Mouse (Mus musculus) heart, embryonic 14.5 days (tissue): Measurements from ENCODE around the gene Slc17a1. TPM values are rescaled to one million over a fixed set of nuclear protein-coding genes. Genes with fewer than 3 reads are reported as not detected.

Source experiments
- ATAC-seq: fragments of 200-750 bp; cut with Nextera tagmentation; 2 replicates; pipeline ENCODE4 v1.8.0; 2017; ENCODE audit warnings: low read depth, moderate TSS enrichment; ENCODE audit not compliant: insufficient number of reproducible peaks, insufficient read depth, low FRiP score
- H3K27ac ChIP-seq, 2 experiments: fragments of 200-500 bp in 1 of 2; fragments of 300-500 bp in 1 of 2; sonication (generic) in 1 of 2; replicated peaks in 1 of 2; 2 replicates each; pipeline ENCODE4 v1.5.1; 2012 to 2014; ENCODE audit warnings: low read depth in 2 of 2, low read length in 2 of 2, control low read depth in 1 of 2, mild to moderate bottlenecking in 1 of 2, mixed read lengths in 1 of 2; ENCODE audit not compliant: control insufficient read depth in 1 of 2, insufficient read depth in 1 of 2
- H3K27me3 ChIP-seq: fragments of 300-500 bp; sonication (generic); 2 replicates; pipeline ENCODE4 v1.6.1; 2014; ENCODE audit warnings: mild to moderate bottlenecking, low read length, control low read depth; ENCODE audit not compliant: control insufficient read depth, insufficient read depth
- H3K36me3 ChIP-seq: fragments of 300-500 bp; sonication (generic); 2 replicates; pipeline ENCODE4 v1.6.1; 2014; ENCODE audit warnings: mild to moderate bottlenecking, control low read depth, low read length, mixed read lengths; ENCODE audit not compliant: control insufficient read depth, insufficient read depth
- H3K4me1 ChIP-seq, 2 experiments: fragments of 200-500 bp in 1 of 2; fragments of 300-500 bp in 1 of 2; sonication (generic) in 1 of 2; 2 replicates each; pipeline ENCODE4 v1.6.1; 2012 to 2014; ENCODE audit warnings: low read length in 2 of 2, control low read depth in 1 of 2, mixed read lengths in 1 of 2; ENCODE audit not compliant: control insufficient read depth in 2 of 2, insufficient read depth in 2 of 2
- H3K4me2 ChIP-seq: fragments of 300-500 bp; sonication (generic); 2 replicates; pipeline ENCODE4 v1.6.1; 2014; ENCODE audit warnings: mild to moderate bottlenecking, low read length
- H3K4me3 ChIP-seq, 2 experiments: fragments of 200-500 bp in 1 of 2; fragments of 300-500 bp in 1 of 2; sonication (generic) in 1 of 2; 2 replicates each; pipeline ENCODE4 v1.5.1; 2012 to 2014; ENCODE audit warnings: low read length in 2 of 2, mild to moderate bottlenecking in 2 of 2, control low read depth in 1 of 2, low read depth in 1 of 2, moderate library complexity in 1 of 2; ENCODE audit not compliant: control insufficient read depth in 1 of 2, insufficient read depth in 1 of 2
- H3K9ac ChIP-seq: fragments of 300-500 bp; sonication (generic); 2 replicates; pipeline ENCODE4 v1.6.1; 2014; ENCODE audit warnings: mild to moderate bottlenecking, low read length
- H3K9me3 ChIP-seq: fragments of 300-500 bp; sonication (generic); 2 replicates; pipeline ENCODE4 v1.6.1; 2016; ENCODE audit warnings: low read length, control low read depth; ENCODE audit not compliant: control insufficient read depth
- WGBS: fragments of 180-500 bp; shearing (Covaris S2); extraction: QIAGEN DNeasy Blood & Tissue Kit; methylation state at CpG from one replicate; pipeline ENCODE4 v1.1.7; 2014; 5-methylcytosine and 5-hydroxymethylcytosine counted together
- polyA plus RNA-seq: library from polyadenylated mRNA; unstranded; fragments of >200 nt; fragmentation: Nextera tagmentation; extraction: Ambion mirVana; gene quantifications from 2 replicates; pipeline ENCODE4 v1.2.1, GENCODE M21; 2014

The Slc17a1 gene
- polyA plus RNA-seq, 1 experiment from 2014 or later, result not detected

DNA sequence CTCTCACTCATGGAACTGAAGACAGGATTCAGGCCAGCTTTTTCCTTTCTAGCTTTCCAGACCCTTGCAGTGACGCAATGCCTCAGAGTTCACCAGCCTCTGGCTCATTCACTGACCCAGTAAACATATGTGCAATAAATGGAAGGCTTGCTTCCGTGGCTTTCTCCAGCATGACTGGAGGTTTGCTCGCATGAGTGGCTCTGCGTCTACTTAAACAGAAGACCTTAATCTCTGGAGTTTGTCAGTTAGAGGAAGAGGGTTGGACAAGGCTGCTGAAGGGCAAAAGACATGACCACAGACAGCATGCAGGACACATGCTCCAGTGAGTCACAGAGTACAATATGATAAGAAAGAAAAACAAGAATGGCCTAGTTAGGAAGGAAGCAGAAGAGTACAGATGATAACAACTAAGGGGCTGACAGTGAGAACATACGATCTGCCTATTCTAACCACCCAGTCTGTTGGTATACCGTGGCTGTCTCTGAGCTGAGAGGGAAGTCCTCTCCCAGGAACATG, 46.3 kb downstream of the Slc17a1 start:
- ATAC-seq, result peak; percentile 82
- no peak overlapping the region for H3K4me3 ChIP-seq
- H3K27me3 ChIP-seq, result no peaks in the 10 kb centered on the region
- no peaks in the 10 kb centered on the region for H3K9me3 ChIP-seq
- H3K4me1 ChIP-seq, result peaks cover 13 to 29% of the 10 kb centered on the region in 2 experiments
- WGBS, result 12% methylated on average over 6 of the region's 6 CpGs
- H3K9ac ChIP-seq, result no peak overlapping the region
- H3K36me3 ChIP-seq, result no peaks in the 10 kb centered on the region
- H3K4me2 ChIP-seq, result no peak overlapping the region
- peak overlapping the region; percentile 42 to 57 for H3K27ac ChIP-seq

DNA sequence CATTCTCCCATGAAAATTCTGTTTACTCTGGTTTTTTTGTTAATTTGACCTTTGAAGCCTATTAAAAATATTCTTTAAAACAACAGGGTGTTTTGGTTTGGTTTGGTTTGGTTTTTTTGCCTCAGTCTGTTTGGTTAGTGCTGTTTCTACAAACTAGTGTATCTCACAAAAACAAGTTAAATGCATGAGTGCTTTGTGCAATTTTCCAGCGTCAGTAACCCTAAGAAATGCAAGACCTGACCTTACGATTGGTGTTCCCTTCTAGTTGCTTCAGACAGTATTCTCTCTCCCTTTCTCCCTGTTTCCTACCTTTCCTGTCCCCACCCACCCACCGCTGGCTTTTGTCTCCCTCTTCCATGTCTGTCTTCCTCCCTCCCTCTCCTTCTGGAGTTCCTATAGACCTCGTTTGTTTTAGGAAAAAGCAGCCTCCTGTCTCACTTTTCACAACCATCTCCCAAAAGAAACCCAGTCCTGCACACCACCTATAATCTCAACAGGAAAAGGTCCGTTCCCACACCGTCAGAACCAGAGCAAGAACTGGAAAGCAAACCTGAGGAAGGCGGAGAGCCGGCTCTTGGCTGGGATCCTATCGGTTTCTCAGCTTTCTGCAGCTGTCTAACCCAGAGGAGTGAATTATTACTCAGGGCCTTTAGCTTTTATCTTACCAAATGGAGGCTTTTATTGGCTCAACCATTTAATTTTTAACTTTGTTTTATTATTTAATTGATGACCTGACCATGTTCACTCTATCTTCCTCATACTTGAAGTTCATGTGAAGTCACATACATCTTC, 47.0 kb downstream of the Slc17a1 start, which contains the start of gene Slc17a4:
TSS of gene Slc17a4 (minus strand) at position 634 of the 792 bp plus-strand sequence.
- Histone ChIP-seq H3K4me1 (peaks cover 13 to 29% of the 10 kb centered on the region in 2 experiments), H3K9ac (no peak within 1 kb of the TSS), H3K27ac (peak within 1 kb of the TSS; percentile 46 to 57), H3K4me2 (peak within 1 kb of the TSS; percentile 14; the same call in 1 of the 2 replicates), H3K36me3 (no peaks in the 10 kb centered on the region), H3K4me3 (no peak within 1 kb of the TSS), H3K9me3 (no peaks in the 10 kb centered on the region), H3K27me3 (no peaks in the 10 kb centered on the region)
- WGBS, result 51% methylated on average over 9 of the region's 9 CpGs
- ATAC-seq, result no peak

DNA sequence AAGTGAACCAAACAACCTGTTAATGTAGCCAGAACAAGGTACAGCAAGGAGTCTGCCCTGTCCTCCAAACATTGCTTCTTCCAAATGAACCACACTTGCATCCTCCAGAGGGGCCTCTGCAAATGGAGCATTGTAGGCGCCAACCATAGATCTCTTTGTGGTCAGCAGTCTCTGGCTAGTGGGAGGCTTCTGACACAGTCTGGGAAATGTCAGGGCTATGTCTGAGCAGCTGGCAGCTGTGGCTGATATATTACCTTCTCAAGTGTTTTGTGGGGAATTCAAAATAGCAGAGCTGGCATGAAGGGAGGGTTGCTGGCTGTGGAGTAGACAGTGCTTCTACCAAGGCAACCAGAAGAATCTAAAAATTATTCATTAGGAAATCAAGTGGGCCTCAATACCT, 48.6 kb downstream of the Slc17a1 start:
- Histone ChIP-seq H3K27me3 (no peaks in the 10 kb centered on the region), H3K27ac (peak overlapping the region; percentile 2 to 50; a peak in 3 of 4 replicates), H3K9me3 (no peaks in the 10 kb centered on the region), H3K9ac (no peak overlapping the region), H3K4me1 (peaks cover 13 to 29% of the 10 kb centered on the region in 2 experiments), H3K4me2 (peak overlapping the region; percentile 14; the same call in 1 of the 2 replicates), H3K4me3 (no peak overlapping the region), H3K36me3 (no peaks in the 10 kb centered on the region)
- peak; percentile 52 for ATAC-seq
- 39% methylated on average over 1 of the region's 1 CpGs for WGBS

DNA sequence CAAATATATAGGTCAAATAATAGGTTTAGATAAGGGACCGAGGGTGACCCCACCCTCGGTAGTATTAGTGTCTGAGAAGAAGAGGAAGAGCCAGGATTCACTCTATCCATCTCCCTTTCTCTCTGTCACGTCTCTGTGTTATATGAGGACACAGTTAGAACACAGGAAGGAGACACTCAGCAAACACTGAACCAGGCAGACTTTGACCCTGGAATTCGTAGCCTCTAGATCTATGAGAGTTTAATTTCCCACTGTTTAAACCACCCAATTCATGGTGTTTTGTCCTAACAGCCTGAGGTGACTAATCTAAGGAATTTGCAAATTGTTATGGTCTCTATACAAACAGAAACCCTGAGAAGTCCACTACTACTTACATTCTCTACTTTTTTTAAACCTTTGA, 50.1 kb downstream of the Slc17a1 start:
- no peaks in the 10 kb centered on the region for H3K9me3 ChIP-seq
- no peak for ATAC-seq
- no peak overlapping the region for H3K4me2 ChIP-seq
- no peak overlapping the region for H3K4me3 ChIP-seq
- peaks cover 13 to 29% of the 10 kb centered on the region in 2 experiments for H3K4me1 ChIP-seq
- H3K9ac ChIP-seq, result no peak overlapping the region
- no peaks in the 10 kb centered on the region for H3K27me3 ChIP-seq
- H3K27ac ChIP-seq, result no peak overlapping the region
- WGBS, result 62% methylated on average over 4 of the region's 4 CpGs
- H3K36me3 ChIP-seq, result no peaks in the 10 kb centered on the region

DNA sequence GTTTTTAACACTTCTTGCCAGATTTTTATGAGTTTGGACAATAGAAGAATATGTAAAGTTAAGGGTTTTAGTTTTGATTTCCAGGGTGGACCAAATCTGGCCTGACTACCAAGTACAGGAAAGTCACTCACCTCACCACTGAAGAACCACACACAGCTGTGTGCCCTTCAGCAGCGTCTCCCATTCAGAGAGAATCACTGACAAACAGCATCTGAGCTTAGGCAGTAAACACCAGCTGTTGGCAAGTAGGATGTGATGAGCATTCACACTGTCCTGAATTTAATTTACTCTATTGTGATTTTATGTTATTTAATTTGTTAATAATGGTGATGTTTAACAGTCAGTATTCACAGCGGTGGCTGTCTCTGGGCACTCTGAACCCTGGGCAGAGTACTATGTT, 58.2 kb downstream of the Slc17a1 start:
- no peaks in the 10 kb centered on the region for H3K27me3 ChIP-seq
- no peaks in the 10 kb centered on the region for H3K36me3 ChIP-seq
- ATAC-seq, result no peak
- H3K4me3 ChIP-seq, result no peak overlapping the region
- no peak overlapping the region for H3K4me2 ChIP-seq
- no peak overlapping the region for H3K9ac ChIP-seq
- WGBS, result 75% methylated on average over 2 of the region's 2 CpGs
- no peak overlapping the region for H3K27ac ChIP-seq
- peaks cover 0 to 6% of the 10 kb centered on the region in 2 experiments; a peak in 1 of 4 replicates for H3K4me1 ChIP-seq
- H3K9me3 ChIP-seq, result no peaks in the 10 kb centered on the region

DNA sequence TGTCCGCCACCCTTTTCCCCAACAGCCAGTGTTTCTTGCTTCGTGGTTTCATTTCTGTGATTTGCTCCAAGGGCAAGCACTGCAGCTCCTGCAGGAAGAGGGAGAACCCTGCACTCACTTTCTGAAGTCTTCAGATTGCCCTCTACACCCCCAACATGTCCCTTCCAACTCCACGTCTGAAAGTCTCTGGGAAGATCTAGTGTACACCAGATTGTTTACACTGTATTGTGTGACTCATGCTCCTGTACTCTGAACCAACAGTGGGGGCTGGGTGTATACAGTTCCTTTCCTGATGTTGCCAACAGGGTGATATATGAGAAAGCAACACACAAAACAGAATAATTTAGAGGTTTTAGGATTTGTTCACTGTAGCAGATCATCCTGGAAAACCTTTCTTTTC, 61.1 kb downstream of the Slc17a1 start:
- Histone ChIP-seq H3K27ac (no peak overlapping the region), H3K9me3 (no peaks in the 10 kb centered on the region), H3K4me1 (peaks cover 0 to 5% of the 10 kb centered on the region in 2 experiments; a peak in 1 of 4 replicates), H3K9ac (no peak overlapping the region), H3K4me2 (peak overlapping the region; percentile 2; the same call in 1 of the 2 replicates), H3K4me3 (no peak overlapping the region), H3K27me3 (no peaks in the 10 kb centered on the region), H3K36me3 (no peaks in the 10 kb centered on the region)
- no peak for ATAC-seq
- 49% methylated on average over 3 of the region's 3 CpGs for WGBS

DNA sequence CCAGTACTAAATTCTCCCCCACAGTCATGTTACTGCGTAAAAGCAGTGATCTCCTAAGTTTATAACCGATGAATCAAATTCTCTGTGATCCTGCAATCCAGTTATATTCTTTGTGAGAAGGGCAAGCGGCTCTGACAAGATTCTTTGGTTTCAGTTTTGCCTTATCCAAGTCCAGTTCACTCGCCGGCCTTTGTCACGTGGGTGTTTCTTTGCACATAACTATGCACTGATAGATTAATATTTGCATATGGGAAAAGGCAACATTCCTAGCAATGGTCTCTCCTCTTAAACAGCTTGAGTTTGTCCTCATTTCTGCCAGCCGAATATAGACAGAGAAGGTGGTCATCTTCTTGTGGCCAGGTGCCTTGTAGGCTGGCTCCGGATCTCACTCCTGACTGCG, 62.9 kb downstream of the Slc17a1 start:
- Histone ChIP-seq H3K9me3 (no peaks in the 10 kb centered on the region), H3K27ac (no peak overlapping the region), H3K27me3 (no peaks in the 10 kb centered on the region), H3K4me3 (no peak overlapping the region), H3K4me2 (no peak overlapping the region), H3K36me3 (no peaks in the 10 kb centered on the region), H3K9ac (no peak overlapping the region), H3K4me1 (peaks cover 0 to 4% of the 10 kb centered on the region in 2 experiments; a peak in 1 of 4 replicates)
- ATAC-seq, result no peak
- whole genome bisulfite sequencing, result 93% methylated on average over 9 of the region's 9 CpGs
